Mouse (Mus musculus): Measurements from ENCODE around the gene Rsbn1l.
A peak's percentile ranks its signal among the peaks of the same experiment; 100 is the strongest.

DNA sequence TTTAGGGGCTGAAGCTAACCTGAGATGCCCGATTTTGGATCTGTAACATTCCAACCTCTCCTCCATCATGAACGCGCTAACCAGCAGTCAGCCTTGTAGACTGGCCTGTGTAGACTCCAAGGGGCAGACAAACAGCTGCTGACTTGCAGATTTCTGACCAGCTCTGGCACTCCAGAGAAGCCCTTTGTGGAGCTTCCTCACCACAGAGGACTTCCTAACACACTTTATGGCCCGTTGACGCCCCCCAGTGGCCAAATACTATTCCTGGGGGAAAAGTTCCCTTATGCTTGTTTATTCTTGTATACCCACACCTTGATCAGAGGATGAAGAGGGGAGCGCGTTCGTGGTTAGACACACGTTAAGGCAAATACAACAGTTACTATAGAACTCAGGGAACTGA, 12.8 kb upstream of the Rsbn1l start:
- TF ChIP-seq CTCF (IDR thresholded peaks at IDR 0.05; ENCODE audit: control insufficient read depth, insufficient read depth, insufficient read length) = peak; percentile 6
- no peak for TF ChIP-seq MYOG (IDR thresholded peaks at IDR 0.05; ENCODE audit: control insufficient read depth, extremely low read depth, insufficient read length)
- no peak for TF ChIP-seq USF1 (IDR thresholded peaks at IDR 0.05; ENCODE audit: low read depth)
- no peak for TF ChIP-seq CEBPB (IDR thresholded peaks at IDR 0.05; ENCODE audit: low read depth)
- no peak for TF ChIP-seq MAX (IDR thresholded peaks at IDR 0.05)
